Mouse (Mus musculus): ENCODE measurements at regions not wholly inside any gene's neighbourhood (a gene's known extent, or its start where the extent isn't known, plus 50 kb on each side); places are given as distances from the start of the nearest gene placed in this dataset.

GRCm38 (mm10) chr8:116452806-116453205 lies 52.0 kb upstream of the Dynlrb2 start:
- DNase-seq = no peak

DNA sequence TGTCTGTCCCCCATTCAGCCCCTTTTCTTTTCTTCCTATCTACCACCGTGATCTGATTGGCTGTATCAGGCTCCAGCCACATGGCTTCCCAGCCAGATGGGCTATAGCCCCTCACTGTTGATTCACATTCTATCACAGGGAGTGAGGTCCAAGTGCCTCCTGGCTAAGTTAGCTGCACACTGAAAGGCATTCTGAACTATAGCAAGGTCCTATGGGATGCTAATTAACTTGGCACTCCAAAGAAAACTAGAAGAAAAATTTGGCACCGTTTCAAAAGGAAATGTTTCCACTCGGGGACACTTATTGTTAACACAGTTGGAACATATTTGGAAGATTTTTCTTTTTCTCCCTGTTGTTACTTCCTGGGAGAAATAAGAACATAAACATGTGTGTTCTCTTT lies 53.4 kb upstream of the Dynlrb2 start:
- no peak for DNase-seq

GRCm38 (mm10) chr8:116447452-116447851 lies 57.3 kb upstream of the Dynlrb2 start:
- DNase-seq = no peak

- DNase-seq = no peak
Observed at GRCm38 (mm10) chr8:116442827-116443226, 61.9 kb upstream of the Dynlrb2 start.

- DNase-seq = peak; percentile 76
Observed at GRCm38 (mm10) chr8:116438895-116439294, 65.9 kb upstream of the Dynlrb2 start.

GRCm38 (mm10) chr8:116435268-116435980 lies 69.3 kb upstream of the Dynlrb2 start:
- DNase-seq = no peak

DNA sequence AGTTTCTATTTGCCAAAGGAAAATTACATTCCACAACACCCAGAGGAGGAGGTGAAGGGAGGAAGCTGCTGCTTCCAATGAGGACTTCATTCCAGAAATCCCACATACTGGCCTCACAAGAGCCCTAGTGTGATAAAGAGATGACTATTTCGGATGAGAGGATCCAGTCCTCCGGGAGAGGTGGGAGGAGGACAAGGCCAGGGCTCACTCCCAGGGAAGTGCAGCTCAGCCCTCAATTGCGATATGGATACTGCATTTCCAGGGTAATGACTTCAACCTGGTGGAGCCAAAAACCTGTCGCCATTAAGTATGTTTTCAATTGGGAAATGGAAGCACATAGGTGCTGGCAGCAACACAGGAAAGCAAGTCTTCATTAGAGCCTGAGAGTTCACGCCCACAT lies 74.7 kb upstream of the Dynlrb2 start:
- DNase-seq = no peak

DNA sequence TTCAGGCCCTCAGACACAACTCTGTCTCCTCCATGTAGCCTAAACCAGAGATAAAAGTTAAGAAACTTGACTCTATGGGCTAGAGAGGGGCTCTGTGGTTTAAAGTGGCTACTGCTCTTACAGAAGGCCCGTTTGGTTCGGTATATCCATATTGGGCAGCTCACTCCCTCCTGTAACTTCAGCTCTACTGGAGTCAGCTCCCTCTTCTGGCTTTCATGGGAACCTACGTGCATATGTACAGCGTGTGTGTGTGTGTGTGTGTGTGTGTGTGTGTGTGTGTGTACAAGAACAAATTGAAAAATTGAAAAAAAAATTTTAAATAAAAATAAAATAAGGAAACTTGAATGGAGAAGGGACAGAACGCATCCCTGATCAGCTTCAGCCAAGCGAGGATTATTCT lies 75.1 kb upstream of the Dynlrb2 start:
- DNase-seq = no peak

DNA sequence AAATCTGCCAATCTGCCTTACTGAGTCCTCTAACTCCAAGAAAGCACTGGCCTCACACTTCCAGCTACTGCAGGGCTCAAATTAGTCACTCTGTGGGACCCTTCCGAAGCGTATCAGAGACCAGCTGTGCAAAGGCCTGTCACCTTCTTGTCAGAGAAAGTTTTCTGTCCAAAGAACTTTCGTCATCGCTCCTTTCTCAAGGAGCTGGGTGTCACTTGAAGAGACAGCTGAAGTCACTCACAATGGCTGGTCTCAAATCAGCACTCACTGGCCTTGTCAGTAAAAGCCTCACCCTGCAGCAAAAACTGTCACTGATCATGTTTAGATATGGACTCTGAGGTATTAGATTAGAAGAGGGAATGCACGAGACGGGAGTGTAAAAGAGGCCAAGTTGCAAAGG lies 81.9 kb upstream of the Dynlrb2 start:
- no peak for DNase-seq

DNA sequence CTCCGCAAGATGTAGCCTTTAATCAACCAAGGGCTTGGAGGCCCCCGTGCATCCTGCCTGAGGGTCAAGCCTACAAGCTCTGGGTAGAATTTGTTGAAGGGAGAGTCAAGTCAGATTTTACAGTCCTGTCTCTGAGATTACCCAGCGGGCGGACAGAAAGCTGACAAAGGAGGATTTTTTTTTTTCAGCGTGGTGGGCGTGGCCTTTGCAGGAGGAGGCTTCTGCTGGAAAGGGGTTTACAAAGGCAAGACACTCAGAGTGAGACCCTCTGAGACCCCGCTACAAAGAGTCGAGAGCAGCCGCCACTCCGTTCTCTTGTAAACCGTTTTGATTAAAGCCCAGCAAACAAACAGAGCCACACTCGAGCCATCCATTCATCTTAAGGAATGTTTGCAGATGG lies 92.1 kb upstream of the Dynlrb2 start:
- no peak for DNase-seq

- DNase-seq = no peak
Observed at GRCm38 (mm10) chr8:116410041-116410440, 94.7 kb upstream of the Dynlrb2 start.

- DNase-seq = no peak
Observed at GRCm38 (mm10) chr8:116409011-116409410, 95.8 kb upstream of the Dynlrb2 start.

GRCm38 (mm10) chr8:116404571-116404970 lies 100.2 kb upstream of the Dynlrb2 start:
- DNase-seq = no peak

DNA sequence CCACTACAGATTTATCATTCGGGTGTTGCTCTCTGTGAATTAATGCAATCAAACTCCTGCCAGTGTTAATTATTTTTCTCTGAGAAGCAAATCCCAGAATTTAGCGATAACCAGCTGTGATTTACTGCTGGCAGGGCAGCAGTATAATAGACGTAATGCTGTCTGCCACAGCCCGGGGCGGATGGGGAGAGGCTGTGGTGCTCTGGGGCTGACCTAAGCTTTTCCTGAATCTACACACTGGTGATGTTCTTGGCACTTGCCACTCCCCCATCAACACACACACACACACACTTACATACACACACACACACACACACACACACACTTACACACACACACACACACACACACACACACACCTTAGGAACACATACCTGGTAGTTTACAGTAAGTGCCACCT lies 101.4 kb upstream of the Dynlrb2 start:
- DNase-seq = no peak

DNA sequence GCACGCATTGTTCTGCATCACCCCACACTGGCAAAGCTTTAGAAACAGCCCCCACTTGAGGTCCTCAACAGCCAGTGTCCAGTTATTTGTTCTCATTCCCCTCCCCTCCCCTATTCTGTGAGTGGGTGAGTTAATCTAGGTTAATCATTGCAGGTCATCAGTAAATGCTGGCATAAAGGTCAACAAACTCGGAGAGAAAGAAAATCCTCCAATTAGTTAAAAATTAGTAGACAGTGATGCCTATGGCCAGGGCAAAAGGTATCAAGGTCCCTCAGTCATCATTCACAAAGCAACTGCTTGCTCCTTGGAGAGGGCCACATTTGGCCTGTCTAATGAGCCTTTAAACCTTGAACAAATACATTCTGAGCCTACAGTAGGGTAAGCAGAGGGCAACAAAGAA lies 105.3 kb upstream of the Dynlrb2 start:
- DNase-seq = no peak

DNA sequence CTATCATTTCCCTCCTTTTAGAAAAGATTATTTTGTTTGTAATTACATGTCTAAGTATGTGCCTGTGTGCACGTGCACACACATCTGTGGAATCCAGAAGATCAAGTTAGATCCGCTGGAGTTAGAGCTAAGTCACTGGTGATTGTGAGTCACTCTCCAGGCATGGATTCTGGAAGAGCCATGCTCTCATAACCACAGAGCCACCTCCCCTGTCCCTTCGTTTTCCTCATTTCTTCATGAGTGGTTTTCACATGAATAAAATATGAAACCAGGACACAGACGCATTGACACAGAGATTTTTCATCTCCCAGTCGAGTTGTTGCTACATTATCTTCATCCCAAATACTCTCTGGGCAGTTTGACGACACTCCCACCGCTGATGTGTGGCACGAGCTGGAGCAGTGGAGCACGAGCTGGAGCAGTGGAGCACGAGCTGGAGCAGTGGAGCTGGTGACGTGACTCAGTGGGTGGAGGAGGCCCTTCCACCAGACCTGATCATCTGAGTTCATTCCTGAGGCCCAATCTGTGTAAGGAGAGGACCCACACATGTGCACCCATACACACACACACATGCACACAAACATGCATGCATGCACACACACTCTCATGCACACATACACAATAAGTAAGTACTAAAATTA lies 106.1 kb upstream of the Dynlrb2 start:
- DNase-seq = no peak

DNA sequence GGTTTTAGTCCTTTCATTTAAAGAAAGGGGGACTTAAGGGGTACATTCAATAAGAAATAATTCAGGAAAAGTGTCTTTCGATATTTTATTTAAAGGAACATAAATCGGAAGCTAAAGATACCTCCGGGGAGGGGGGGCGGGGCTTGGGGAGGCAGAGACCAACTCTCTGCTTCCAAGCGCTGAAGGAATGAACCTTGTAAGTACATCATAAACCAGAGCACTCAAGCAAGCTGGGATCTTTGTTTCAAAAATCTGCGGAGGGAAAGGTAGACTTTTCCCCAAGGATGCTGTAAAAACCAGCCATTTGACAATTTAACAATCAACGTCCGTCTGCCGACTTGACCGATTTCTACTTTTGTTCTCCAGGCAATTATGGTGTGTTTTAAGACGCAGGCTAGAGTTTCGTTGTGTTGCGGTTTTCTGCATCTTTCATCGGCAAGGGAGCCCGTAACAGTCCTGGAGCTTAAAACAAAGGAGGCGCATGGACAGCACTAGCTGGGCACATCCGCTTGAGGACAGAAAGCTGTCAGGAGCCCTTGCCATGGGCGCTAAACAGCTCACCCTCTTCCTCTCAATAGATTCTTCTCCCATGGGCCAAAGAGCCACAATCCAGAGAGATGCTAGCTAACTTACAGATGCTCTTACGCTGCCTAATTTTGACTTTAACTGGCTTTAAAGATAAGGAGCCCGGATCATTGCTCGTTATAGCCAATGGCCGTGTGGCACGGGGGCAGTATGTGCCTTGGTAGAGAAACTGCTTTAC lies 119.4 kb upstream of the Dynlrb2 start:
- DNase-seq = no peak

DNA sequence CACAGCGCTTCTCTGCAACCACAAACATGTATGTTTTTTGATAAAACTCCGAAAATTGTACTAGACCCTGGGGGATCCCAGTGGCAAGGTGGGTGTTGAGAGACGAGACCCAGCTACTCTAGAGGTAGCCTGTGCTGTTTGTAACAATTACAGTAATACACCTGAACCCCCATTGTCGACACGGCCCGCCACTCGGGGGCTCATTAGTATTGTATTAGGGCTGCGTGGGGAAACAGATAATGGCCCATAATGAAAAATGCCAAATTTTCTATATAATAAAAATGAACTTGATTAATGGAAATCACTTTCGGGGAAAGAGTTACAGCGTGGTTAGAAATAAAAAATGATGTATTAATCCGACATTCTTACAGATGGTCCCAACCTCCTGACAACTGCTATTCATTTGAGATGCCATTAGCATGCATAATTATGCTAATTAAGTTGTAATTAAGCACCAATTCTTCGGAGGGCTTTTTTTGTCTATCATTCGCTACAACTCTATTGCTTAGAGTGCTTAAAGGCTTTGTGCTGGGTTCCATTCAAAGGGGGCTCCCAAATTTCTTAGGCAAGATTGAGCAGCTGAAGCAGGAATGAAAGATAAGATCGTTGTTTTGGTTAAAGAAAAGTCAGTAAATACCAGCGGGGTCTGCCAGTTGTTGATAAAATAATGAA lies 120.2 kb upstream of the Dynlrb2 start:
- DNase-seq = no peak

- DNase-seq = no peak
Observed at GRCm38 (mm10) chr8:116383495-116384417, 121.0 kb upstream of the Dynlrb2 start.

DNA sequence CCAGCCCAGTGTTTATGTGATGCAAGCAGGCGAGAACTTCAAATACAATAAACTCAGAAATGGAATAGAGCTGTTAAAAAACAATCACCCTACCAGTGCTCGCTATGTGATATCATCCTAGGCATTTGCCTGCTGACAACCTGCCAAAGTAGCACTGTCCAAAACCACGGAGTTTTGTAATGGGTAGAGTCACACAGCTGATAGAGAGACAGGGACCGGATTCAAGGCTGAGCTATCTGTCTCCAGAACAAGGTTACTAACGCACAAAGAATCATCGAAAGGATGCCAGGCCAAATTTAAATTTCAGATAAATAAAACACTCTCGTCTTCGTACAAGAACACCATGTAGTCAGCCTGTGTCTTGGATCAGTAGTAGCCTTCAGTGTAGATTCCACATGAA lies 121.7 kb upstream of the Dynlrb2 start:
- no peak for DNase-seq

DNA sequence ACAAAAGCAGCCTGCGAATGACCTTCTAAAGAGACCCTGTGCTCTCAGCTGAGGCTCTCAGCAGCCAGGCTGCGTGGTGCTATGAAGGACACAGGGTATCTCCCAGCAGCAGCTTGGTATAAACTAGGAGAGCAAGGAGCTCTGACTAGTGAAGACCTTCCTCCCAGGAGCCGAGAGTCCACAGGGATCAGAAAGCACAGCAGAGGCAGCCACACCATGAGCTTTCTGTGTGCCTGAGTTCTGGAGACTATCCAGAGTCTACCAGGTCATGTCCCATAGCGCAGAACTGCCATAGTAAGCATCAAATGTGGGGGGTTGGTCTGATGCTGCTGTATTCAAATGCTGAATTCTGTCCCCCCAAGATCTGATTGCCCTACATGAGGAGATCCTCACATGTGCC lies 124.2 kb upstream of the Dynlrb2 start:
- DNase-seq = no peak

GRCm38 (mm10) chr8:116379851-116380250 lies 124.9 kb upstream of the Dynlrb2 start:
- DNase-seq = no peak

Data from cerebellum, adult 9-11 months (tissue).